Mouse (Mus musculus) stomach, embryonic 14.5 days (tissue): ENCODE measurements around the gene Mettl26. TPM values are rescaled to one million over a fixed set of nuclear protein-coding genes. Genes with fewer than 3 reads are reported as not detected.

Source experiments
- microRNA-seq: library from miRNA; unstranded; fragments of <30 nt; microRNA quantifications from one replicate; pipeline ENCODE4, GENCODE M21; 2016
- polyA plus RNA-seq: library from polyadenylated mRNA; unstranded; fragments of >200 nt; fragmentation: Nextera tagmentation; extraction: Ambion mirVana; gene quantifications from 2 replicates; pipeline ENCODE4 v1.2.1, GENCODE M21; 2014

Gene Mettl26
- polyA plus RNA-seq, 1 experiment from 2014 or later: 66.9 TPM

Small RNAs within 50 kb of the gene (microRNA-seq; reads per million reads assigned to microRNA genes)
- gene Mir3082: not detected

Other genes with a start within 250 kb of the Mettl26 start
- 1.7 and 3.7 TPM in 2 replicates for gene Gng13, start 157.9 kb upstream of the Mettl26 start, polyA plus RNA-seq
- gene Chtf18, start 147.7 kb upstream of the Mettl26 start, polyA plus RNA-seq: 17.3 and 18.6 TPM in 2 replicates
- gene Rpusd1, start 147.4 kb upstream of the Mettl26 start, polyA plus RNA-seq: 22.1 and 25.0 TPM in 2 replicates
- not detected in 2 replicates for gene Mslnl, start 139.0 kb upstream of the Mettl26 start, polyA plus RNA-seq
- 29.5 and 36.0 TPM in 2 replicates for gene Msln, start 120.7 kb upstream of the Mettl26 start, polyA plus RNA-seq
- 26.0 and 29.0 TPM in 2 replicates for gene Narfl, start 101.3 kb upstream of the Mettl26 start, polyA plus RNA-seq
- 76.8 and 76.9 TPM in 2 replicates for gene Haghl, start 89.4 kb upstream of the Mettl26 start, polyA plus RNA-seq
- 0.30 TPM in 1 of 2 replicates, not detected in the other for gene Ccdc78, start 88.5 kb upstream of the Mettl26 start, polyA plus RNA-seq
- gene Fam173a, start 82.2 kb upstream of the Mettl26 start, polyA plus RNA-seq: 109 and 110 TPM in 2 replicates
- gene AC134908.4, start 79.4 kb upstream of the Mettl26 start, polyA plus RNA-seq: not detected in 2 replicates
- gene Metrn, start 77.9 kb upstream of the Mettl26 start, polyA plus RNA-seq: 6.9 and 8.7 TPM in 2 replicates
- 4.5 and 4.6 TPM in 2 replicates for gene Fbxl16, start 66.0 kb upstream of the Mettl26 start, polyA plus RNA-seq
- gene Wdr24, start 51.4 kb upstream of the Mettl26 start, polyA plus RNA-seq: 25.3 and 28.3 TPM in 2 replicates
- 41.9 and 44.4 TPM in 2 replicates for gene Jmjd8, start 46.2 kb upstream of the Mettl26 start, polyA plus RNA-seq
- 321 and 347 TPM in 2 replicates for gene Stub1, start 41.7 kb upstream of the Mettl26 start, polyA plus RNA-seq
- 2.7 and 3.2 TPM in 2 replicates for gene Rhbdl1, start 37.8 kb upstream of the Mettl26 start, polyA plus RNA-seq
- gene Gm20683, start 33.3 kb upstream of the Mettl26 start, polyA plus RNA-seq: 1.4 and 2.1 TPM in 2 replicates
- gene Rhot2, start 30.2 kb upstream of the Mettl26 start, polyA plus RNA-seq: 11.2 and 13.6 TPM in 2 replicates
- 20.1 and 22.5 TPM in 2 replicates for gene Wdr90, start 13.6 kb upstream of the Mettl26 start, polyA plus RNA-seq
- gene Mcrip2, start 6.3 kb upstream of the Mettl26 start, polyA plus RNA-seq: 23.2 and 23.3 TPM in 2 replicates
- 0.52 and 0.65 TPM in 2 replicates for gene Wfikkn1, start 5.8 kb downstream of the Mettl26 start, polyA plus RNA-seq
- 17.0 and 17.2 TPM in 2 replicates for gene Rab40c, start 44.7 kb downstream of the Mettl26 start, polyA plus RNA-seq
- gene Pigq, start 69.9 kb downstream of the Mettl26 start, polyA plus RNA-seq: 59.4 and 59.7 TPM in 2 replicates
- 0.72 TPM in 1 of 2 replicates, not detected in the other for gene Nhlrc4, start 69.9 kb downstream of the Mettl26 start, polyA plus RNA-seq
- 0.32 and 0.41 TPM in 2 replicates for gene A930017K11Rik, start 77.5 kb downstream of the Mettl26 start, polyA plus RNA-seq
- gene Capn15, start 110.7 kb downstream of the Mettl26 start, polyA plus RNA-seq: 23.9 and 27.1 TPM in 2 replicates
- 11.4 and 12.8 TPM in 2 replicates for gene Rab11fip3, start 194.5 kb downstream of the Mettl26 start, polyA plus RNA-seq
- gene Decr2, start 215.3 kb downstream of the Mettl26 start, polyA plus RNA-seq: 34.9 and 40.4 TPM in 2 replicates
- 90.7 and 96.5 TPM in 2 replicates for gene Nme4, start 220.5 kb downstream of the Mettl26 start, polyA plus RNA-seq
- 2.9 and 3.9 TPM in 2 replicates for gene Tmem8, start 238.2 kb downstream of the Mettl26 start, polyA plus RNA-seq
- 214 and 221 TPM in 2 replicates for gene Mrpl28, start 248.4 kb downstream of the Mettl26 start, polyA plus RNA-seq